Mouse (Mus musculus): ENCODE data around the gene Epha2.

GRCm38 (mm10) chr4:141252641-141253040 is 48.4 kb upstream of the Epha2 start:
- TF ChIP-seq TCF12 (IDR thresholded peaks at IDR 0.05; ENCODE audit: insufficient read depth, poor library complexity, severe bottlenecking) (no peak), POLR2A (IDR thresholded peaks at IDR 0.05; ENCODE audit: insufficient read length, low read depth) (no peak), E2F4 (IDR thresholded peaks at IDR 0.05; ENCODE audit: insufficient read depth) (no peak), USF1 (IDR thresholded peaks at IDR 0.05; ENCODE audit: low read depth) (no peak), SRF (IDR thresholded peaks at IDR 0.05; ENCODE audit: control insufficient read depth, insufficient read length, low read depth) (no peak), MYOD1 (IDR thresholded peaks at IDR 0.05; ENCODE audit: control insufficient read depth in 1 of 3, insufficient read length in 2 of 3, low read depth in 2 of 3) (no peak)
